Mouse (Mus musculus) heart, postnatal 25 days (tissue): ENCODE data around the gene Dhrs3. TPM values are rescaled to one million over a fixed set of nuclear protein-coding genes. Genes with fewer than 3 reads are reported as not detected.

Experiments used
- DNase-seq: peaks from one replicate; pipeline ENCODE4 v3.0.0; 2022; ENCODE audit warnings: low spot score
- intact Hi-C: fragments of 180-260 bp; cut with DNase I; formaldehyde crosslinking; loops from one replicate; pipeline ENCODE4 v1.15.1; 2025
- total RNA-seq, 2 experiments: library from RNA; stranded (reverse); gene quantifications; 2 replicates each; pipeline ENCODE4 v1.2.3; 2021

The Dhrs3 gene
- total RNA-seq, 2 experiments from 2014 or later = 112 to 126 TPM

DNA sequence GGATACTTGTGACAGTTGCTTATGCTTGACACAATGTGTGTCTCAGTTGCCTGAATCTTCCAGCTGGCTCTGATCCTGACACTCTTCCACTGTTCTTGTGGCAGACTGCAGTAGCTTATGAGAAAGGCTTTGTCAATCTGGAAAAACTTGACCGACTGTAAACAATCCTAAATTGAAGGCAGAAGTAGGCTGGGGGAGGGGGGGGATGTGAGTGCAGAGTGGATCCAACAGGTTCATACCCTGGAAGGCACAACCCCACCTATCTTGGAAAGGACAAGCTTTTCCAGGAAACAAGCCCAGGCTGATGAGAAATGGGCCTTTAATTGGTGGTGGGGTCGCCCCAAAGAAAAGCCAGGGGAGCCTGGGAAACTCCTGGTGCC, 2.6 kb downstream of the Dhrs3 start:
- no peak for DNase-seq
- intact Hi-C loops = loop anchor here (2.0 kb wide), 1 partner anchor 34 kb away; no protein-coding TSS in a partner anchor

DNA sequence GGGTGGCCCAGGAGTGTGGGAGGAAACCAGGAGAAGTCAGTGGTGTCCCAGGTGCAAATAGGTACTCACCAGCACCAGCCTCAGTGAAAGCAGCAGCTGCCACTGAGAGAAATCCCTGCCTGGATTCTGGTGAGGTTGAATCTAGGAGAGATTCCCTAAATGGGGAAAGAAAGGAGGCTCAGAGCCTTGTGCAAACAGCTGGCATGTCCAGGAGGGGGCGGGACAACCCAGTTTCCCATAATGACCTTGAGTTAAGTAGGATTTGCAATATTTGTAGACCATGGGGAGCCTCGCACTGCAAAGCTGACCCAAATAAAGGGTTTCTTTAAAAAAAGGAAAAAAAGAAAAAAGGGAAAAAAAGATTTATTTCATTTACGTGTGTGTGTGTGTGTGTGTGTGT, 3.7 kb downstream of the Dhrs3 start:
- intact Hi-C loops = no loop called here

DNA sequence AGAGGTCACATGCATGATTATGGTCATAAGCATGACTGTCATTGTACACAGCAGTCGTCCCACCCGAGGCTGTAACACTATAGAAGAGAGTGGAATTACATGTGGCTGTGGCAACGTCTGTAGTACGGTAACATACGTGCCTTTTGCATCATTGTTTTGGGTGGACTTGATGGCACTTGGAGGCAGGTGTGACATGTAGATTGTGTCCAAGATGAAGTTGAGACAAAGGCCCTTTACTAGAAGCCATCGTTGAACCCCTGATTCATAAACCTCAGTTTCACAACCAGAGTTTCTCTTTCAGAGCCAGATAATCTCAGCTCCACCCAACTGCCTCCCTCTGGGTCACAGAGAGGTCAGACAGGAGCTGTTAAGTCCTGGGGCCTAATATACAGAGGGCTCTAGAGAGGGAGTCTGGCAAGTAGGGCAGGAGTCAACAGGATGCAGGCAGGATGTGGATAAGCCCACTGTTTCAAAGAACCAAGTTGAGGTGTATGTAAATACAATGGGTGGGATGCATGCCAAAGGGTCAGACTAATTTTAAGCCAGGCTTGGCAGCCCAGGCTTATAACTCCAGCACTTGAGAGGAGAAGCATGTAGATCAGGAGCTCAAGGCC, 5.5 kb downstream of the Dhrs3 start:
- intact Hi-C loops = no loop called here

More for the DNA sequence above, 3.7 kb downstream of the Dhrs3 start:
- no peak for DNase-seq

DNA sequence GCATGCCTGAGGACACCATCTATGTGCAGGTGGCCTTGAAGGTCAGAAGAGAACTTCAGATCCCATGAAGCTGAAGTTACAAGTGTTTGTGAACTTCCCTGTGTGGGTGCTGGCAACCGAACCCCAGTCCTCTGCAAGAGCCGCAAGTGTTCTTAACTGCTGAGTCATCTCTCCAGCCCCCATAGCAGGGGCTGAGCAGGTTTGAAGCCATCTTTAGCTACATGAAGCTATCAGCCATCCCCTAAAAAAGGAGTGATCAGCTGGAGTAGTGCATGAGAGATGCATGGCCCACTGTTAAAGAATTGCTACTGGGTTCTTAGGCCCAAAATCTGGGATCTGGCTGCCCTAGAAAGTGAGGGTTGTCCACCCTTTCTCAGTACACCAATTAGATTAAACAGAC, 6.1 kb downstream of the Dhrs3 start:
- no peak for DNase-seq
- intact Hi-C loops = no loop called here

More for the DNA sequence above, 5.5 kb downstream of the Dhrs3 start:
- peak; percentile 70 for DNase-seq

DNA sequence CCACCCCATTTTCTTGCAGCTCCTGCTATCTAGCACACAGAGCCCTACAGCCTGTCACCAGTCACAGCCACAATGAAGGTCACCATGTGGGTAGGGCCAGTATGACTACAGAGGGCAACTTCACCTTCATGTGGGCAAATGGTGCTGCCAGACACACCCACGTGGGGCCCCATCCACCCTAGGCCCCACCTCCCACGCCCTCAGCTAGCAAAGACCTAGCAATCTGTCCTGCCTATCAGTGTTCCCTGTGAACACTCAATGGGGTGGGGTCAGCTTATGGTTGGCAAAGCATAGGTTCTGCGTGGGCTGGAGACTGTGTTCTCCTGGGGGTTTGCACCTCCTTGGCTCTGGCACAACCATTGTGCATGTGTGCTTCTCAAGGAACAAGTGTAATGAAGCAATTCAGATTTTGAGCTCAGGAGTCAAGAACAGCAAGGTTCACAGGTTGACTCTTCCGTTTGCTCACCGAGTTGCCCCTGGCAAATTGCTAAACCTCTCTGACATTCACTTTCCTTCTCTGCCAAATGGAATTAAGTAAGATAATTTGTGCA, 9.0 kb downstream of the Dhrs3 start:
- intact Hi-C loops = no loop called here

DNA sequence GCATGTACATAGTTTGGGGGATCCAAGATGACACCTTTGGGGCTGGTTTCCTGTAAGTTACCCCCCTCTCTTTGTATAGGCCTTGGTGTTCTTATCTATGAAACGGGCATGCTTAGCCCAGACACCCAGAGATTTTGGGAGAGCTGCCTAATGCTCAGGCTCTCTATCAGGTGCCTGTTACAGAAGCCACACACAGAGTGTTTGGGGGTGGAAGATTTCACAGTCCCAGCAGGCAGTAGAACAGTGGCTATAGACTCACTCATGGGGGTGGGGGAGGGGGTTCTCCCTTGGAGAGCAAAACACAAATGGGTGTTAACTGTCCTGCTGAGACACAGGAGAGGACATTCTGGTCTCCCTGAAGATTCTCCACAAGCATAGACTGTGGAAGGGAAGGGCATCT, 10.5 kb downstream of the Dhrs3 start:
- intact Hi-C loops = no loop called here

More for the DNA sequence above, 9.0 kb downstream of the Dhrs3 start:
- no peak for DNase-seq

DNA sequence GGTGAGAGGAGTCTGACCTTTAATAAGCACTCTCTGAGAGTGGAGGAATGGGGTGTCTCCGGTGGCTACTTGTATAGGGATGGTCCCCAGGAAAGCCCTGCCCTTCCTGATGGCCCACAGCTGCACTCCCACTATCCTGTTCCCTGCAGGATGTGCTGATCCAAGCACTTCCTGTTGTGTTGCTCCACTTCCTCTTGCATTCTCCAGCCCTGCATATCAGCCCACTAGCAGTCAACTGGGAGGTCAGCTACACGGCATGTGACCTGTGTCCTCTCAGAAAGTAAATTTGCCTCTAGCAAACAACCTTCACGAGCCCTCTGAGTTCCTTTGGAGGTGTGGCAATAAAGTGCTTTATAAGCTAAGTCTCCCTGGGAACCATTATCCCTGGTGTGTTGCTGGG, 11.3 kb downstream of the Dhrs3 start:
- DNase-seq = peak; percentile 65
- intact Hi-C loops = no loop called here

More for the DNA sequence above, 10.5 kb downstream of the Dhrs3 start:
- no peak for DNase-seq

DNA sequence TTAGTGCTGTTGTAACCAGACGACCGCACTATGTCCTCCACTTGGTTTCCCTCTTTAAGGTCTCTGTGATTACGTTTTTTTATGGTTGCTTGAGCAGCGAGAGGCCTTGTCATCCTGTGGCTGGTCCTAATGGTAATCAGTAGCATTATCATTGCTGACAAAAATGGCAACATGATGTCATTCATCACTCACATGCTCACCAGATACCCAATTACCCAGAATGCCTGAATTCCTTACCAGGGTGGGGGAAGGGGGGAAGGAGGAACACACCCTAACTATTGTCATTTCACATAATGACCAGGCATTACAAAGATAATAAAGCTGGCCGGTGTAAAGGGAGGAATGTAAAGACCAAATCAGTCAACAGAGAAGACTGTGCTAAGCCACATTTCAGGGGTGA, 12.5 kb downstream of the Dhrs3 start:
- intact Hi-C loops = loop anchor here (5.0 kb wide), 1 partner anchor 52 kb away; no protein-coding TSS in a partner anchor
- DNase-seq = no peak

DNA sequence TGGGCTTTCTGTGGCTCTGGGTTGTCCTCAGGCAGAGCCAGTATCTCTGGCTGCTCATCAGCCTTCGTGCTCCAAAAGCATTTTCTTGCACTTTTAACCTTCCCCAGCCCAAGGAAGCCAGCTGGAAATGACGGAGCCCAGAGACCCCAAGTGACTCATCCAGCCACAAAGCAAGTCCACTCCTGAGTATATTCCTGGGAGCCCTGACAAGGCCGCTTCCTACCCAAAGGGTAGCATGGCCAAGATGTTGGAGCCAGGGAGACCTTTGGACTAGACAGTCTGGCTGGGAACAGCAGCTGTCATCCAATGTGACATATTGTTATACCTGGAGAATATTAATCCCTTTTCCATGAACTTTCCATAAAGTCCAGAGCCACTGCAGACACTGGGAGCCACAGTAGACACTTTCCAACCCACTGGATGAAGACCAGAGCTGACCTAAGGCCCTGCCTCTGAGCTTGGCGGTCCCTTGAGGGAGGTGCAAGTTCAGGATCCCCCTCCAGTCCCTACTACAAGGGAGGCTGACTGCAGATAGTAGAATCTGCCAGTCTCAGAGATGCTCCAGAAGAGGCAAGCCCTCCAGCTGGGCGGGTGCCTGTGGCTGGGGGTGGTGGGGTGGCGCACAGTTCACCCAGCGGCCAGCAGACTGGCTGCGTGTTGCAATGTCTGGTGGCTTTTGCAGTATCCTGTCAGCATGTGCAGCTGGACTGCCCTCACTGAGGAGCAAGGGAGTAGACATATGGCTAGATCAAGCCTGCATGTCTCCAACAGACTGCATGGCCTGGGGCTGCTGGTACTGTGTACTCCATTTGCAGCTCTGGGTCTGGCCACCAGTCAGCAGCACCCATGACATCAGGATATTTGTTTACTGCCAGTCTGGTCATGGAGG, 13.6 kb downstream of the Dhrs3 start:
- intact Hi-C loops = loop anchor here (2.0 to 5.0 kb wide), 2 partner anchors 21 to 51 kb away; no protein-coding TSS in a partner anchor
- DNase-seq = peak; percentile 78

DNA sequence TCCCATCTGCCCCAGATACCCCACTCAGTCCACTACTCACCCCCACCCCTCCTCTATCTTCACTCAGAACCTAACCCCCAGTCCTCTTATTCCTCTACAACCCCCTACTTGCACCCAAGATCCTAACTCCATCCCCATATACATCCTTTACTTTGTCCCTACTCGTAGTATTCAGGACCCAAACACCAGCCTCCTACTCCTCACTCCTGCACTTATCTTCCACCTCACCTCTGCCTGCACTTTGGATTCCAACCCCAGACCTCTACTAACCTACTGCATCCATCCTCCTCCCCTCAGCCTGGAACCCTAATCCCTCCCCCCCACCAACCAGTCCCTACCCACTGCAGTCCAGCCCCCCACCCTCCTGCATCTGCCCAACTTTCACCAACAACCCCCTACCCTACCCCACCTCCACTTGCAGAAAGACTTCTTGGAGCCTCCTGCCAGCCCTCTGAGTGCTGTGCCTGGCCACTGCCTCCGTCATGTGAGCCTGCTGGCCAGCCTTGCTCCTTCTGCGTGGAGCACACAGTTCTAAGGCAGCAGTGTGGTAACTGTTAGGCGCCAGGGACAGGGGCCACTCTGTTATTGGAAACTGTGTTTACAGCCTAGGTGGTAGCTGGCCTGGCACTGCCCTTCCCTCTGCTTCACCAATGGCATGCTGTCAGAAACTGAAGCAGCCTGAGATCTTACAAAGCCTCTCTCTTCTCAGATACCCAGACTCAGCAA, 14.5 kb downstream of the Dhrs3 start:
- intact Hi-C loops = loop anchor here (2.0 to 5.0 kb wide), 2 partner anchors 20 to 50 kb away; no protein-coding TSS in a partner anchor
- no peak for DNase-seq

DNA sequence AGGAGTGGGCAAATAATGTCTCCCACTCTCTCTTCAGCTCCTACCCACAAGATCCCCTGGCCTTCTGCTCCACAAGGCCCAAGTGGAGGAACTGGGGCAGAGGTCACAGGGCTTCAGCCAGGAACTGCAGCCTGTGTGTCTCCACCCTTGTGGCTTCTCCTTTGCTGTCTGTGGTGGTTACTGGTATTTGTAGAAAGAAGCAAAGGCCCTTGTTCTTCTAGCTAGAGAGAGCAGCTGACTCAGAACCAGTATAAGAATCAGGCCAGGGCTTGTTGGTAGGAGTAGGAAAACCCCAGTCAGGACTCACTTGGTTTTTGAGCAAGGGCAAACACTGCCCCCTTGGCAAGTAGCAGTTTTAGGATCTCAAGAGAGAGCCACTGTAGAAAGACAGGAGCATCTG, 16.2 kb downstream of the Dhrs3 start:
- intact Hi-C loops = loop anchor here (5.0 kb wide), 1 partner anchor 48 kb away; no protein-coding TSS in a partner anchor
- no peak for DNase-seq

DNA sequence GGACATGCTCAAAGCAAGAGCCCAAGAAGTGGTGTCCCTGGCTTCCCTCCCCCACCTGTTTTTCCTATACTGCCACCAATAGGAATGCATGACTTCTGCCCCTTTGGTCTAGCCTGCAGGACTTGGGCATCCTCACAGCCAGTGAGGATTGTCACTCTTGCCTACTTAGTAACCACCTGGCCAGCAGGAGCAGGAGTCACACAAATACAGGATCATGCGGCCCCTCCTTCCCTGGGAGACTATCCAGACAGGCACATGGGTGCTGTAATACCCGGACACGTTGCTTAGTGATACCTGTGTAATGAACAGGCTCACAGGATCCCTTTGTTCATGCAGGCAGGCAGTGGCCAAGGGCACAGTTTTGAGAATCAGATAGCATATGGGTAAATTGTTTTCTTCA, 17.7 kb downstream of the Dhrs3 start:
- no peak for DNase-seq
- intact Hi-C loops = no loop called here

DNA sequence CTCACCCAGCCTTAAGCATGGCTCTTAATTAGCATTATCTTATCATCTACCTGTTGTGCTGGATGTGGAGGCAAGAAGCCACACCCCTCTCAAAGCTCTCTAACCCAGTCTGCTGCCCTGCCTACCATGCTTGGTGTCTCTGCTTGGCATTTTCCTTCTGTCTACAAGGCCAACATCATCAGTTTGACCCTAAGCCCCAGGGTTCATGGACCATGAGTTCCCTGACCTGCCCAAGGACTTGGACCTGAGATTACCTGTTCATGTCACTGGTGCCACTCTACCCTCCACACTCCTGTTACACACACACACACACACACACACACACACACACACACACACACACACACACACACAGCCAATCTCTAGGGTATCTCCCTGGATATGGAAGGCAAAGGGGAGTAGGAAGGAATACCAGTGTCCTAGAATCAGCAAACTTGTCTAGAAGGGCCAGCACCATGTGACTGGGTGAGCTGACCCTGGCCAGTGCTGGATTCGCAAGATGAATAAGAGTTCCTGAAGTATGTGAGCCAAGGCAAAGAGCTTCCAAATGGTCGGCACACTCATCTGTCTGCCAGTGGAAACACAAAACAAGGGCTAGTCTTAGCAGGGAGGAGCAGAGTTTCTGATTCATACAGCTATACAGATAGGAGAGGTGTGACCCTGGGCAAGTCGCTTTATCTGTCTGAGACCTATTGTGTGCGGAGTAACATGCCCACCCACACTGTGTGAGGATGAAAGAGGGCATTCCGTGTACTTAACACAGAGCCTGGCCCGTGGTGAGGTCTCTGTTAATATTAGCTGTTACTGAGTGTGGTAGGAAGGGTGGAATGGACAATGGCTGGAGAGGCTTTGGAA, 20.9 kb downstream of the Dhrs3 start:
- intact Hi-C loops = no loop called here

DNA sequence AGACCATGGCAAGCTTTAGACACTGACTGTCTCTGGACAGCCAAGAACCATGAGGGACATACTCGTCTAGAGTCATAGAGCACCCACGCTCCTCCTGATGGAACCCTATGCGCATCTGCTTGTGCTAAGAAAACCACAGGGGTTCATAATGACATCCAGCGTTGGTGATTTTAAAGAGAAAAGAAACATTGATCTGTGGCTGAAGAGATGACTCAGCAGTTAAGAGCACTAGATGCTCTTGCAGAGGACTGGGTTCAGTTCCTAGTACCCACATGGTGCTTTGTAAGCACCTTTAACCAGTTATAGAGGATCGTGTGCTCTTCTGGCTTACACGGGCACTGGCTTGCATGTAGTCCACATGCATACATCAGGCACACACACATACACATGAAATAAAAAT, 23.9 kb downstream of the Dhrs3 start:
- intact Hi-C loops = no loop called here
- DNase-seq = no peak

More for the DNA sequence above, 20.9 kb downstream of the Dhrs3 start:
- DNase-seq = peak; percentile 35

DNA sequence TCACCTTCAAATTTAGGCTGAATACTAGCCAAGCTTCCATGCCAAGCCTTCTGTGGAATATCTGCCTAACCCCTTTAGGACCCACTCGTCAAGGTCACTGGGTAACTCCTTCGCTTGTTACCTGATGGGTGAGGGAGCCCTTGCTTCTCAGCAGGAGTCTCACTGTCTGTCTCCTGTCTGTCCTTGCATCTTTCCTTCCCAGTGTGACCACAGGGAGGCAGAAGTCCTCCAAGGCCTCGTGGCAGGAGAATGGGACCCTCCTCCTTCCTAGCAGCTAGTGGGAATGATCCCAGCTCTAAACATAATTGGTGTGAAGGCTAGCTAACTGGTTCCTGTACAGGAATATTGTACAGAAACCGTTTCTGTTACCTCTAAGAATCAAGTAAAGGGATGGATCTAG, 24.5 kb downstream of the Dhrs3 start:
- intact Hi-C loops = no loop called here
- no peak for DNase-seq

DNA sequence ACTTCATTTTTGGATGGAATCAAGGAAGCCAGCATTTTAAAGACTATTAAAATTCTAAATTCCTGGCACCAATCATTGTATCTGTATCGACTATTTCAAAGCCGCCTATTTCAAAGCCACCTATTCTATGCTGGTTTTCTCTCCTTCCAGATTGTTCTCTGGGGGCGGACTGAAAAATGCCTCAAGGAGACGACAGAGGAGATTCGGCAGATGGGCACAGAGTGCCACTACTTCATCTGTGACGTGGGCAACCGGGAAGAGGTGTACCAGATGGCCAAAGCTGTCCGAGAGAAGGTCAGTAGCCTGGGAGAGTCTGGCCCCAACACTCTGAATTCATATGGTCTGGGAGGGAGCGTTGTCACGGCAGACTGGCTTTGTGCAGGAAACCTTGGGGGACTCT, 25.9 kb downstream of the Dhrs3 start:
- DNase-seq = no peak
- intact Hi-C loops = no loop called here

DNA sequence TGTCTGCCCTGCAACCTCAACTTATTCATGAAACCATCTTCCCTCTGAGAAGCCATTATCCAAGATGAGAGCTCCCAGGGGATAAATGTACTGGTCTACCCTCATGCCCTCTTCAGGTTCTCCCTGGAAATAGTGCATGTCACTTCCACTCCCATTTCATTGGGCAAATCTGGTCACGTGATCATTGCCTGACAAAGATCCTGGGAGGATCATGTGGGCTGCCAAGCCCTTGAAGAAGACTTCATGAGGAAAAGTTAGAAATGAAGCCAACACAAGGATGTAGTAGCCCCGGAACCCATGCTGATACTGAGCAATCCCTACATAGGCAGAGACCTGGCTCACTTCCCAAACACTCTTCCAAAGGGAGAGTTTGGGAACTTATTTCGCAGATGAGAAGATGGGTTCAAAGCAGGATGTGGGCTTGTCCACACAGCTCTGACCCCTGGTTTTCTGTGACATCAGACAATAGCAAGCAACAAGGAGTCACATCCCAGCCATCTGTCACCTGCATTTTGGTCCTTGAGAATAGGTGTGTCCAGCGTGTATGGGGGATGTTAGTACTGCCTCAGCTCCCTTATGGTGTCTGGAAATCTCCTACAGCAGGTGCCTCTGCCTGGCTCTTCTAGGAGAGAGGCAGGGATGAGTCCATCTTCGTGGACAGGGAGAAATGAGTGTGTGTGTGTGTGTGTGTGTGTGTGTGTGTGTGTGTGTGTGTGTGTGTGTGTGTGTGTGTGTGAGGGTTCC, 36.2 kb downstream of the Dhrs3 start:
- DNase-seq = no peak
- intact Hi-C loops = loop anchor here (2.0 kb wide), 1 partner anchor 34 kb away; no protein-coding TSS in a partner anchor

DNA sequence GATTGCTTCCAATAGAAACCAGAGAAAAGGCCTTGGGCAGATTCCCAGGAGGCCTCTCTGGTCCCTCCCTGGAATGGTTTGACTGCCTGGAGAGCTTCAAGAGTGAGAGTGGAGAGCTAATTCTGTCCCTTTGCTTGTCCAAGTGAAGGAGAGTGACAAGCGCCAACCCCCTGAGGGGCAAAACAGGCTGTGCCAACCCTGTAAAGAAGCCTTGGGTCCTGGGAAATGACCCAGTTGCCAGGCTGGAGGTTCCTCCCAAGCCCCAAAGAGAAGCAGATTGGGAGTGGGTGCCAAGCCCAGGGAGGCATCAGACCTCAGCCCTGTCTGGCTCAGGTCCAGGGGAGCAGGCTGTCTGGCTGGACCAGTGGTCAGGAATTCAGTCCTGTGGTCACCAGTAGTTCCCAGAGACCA, 37.2 kb downstream of the Dhrs3 start:
- DNase-seq = peak; percentile 56
- intact Hi-C loops = loop anchor here (2.0 kb wide), 1 partner anchor 35 kb away; no protein-coding TSS in a partner anchor
